In genomic region chr1:82554443-82554850, GRCm38 (mm10) we compare ENCODE assay signal across 8 mouse cellular contexts. TPM values are rescaled to one million over a fixed set of nuclear protein-coding genes. Genes with fewer than 3 reads are reported as not detected.
DNase-seq lines count a peak whose midpoint lies in the region; ATAC-seq and TF ChIP-seq lines count a peak whose summit lies in the region.

No protein-coding gene starts in this region.

- WGBS in bone marrow, adult 2 months: 44% methylated on average over 6 of the region's 6 CpGs
- 40% methylated on average over 6 of the region's 6 CpGs for WGBS in forebrain, postnatal 0 days
- 27% methylated on average over 6 of the region's 6 CpGs for WGBS in kidney, embryonic 15.5 days
- WGBS in midbrain, embryonic 11.5 days: 44% methylated on average over 6 of the region's 6 CpGs

- no peak overlapping the region for H3K9ac ChIP-seq in forebrain, postnatal 0 days
- H3K9ac ChIP-seq in kidney, embryonic 15.5 days: no peak overlapping the region
- H3K9ac ChIP-seq in midbrain, embryonic 11.5 days (ENCODE audit: low read length): no peak overlapping the region

- peak; percentile 22 for DNase-seq in left cerebral cortex, postnatal 4 days
- no peak for DNase-seq in left cerebral cortex, adult 11 months (ENCODE audit: low spot score)
- DNase-seq in forebrain, postnatal 0 days: peak; percentile 75
- DNase-seq in midbrain, embryonic 11.5 days (ENCODE audit: low spot score, missing footprints): peak; percentile 89
- DNase-seq in left cerebral cortex, postnatal 36 days (ENCODE audit: low spot score in 2 of 2): no peak

- H3K9me3 ChIP-seq in forebrain, postnatal 0 days (ENCODE audit: low read length): no peaks in the 10 kb centered on the region
- no peaks in the 10 kb centered on the region for H3K9me3 ChIP-seq in kidney, embryonic 15.5 days (replicated peaks)
- no peaks in the 10 kb centered on the region for H3K9me3 ChIP-seq in midbrain, embryonic 11.5 days (ENCODE audit: control insufficient read depth, low read length)

- intact Hi-C loops in left cerebral cortex, postnatal 4 days (cut with DNase I): no loop called here
- intact Hi-C loops in left cerebral cortex, postnatal 36 days (cut with DNase I): loop anchor here (5.0 to 10.0 kb wide), 3 partner anchors 88 to 430 kb away; no protein-coding TSS in a partner anchor

- no peak overlapping the region for H3K4me3 ChIP-seq in bone marrow, adult 2 months (replicated peaks; ENCODE audit: control insufficient read depth, low read depth, low read length)
- H3K4me3 ChIP-seq in forebrain, postnatal 0 days (ENCODE audit: low read depth, low read length): no peak overlapping the region
- no peak overlapping the region for H3K4me3 ChIP-seq in kidney, embryonic 15.5 days (replicated peaks)
- H3K4me3 ChIP-seq in midbrain, embryonic 11.5 days (ENCODE audit: low read depth, low read length): no peak overlapping the region

- no peak for TF ChIP-seq POLR2A in bone marrow, adult 2 months (IDR thresholded peaks at IDR 0.05; ENCODE audit: borderline replicate concordance, control insufficient read depth, low read depth, low read length)

- TF ChIP-seq CTCF in bone marrow, adult 2 months (IDR thresholded peaks at IDR 0.05; ENCODE audit: control insufficient read depth, insufficient read depth, low read length): peak; percentile 50
- peak; percentile 72 for TF ChIP-seq CTCF in forebrain, postnatal 0 days (IDR thresholded peaks at IDR 0.05; ENCODE audit: low read depth)

- ATAC-seq in forebrain, postnatal 0 days: peak; percentile 88
- ATAC-seq in kidney, embryonic 15.5 days (replicated peaks; ENCODE audit: low FRiP score): peak; percentile 91
- peak; percentile 84 for ATAC-seq in midbrain, embryonic 11.5 days (ENCODE audit: low FRiP score)
- no peak for ATAC-seq in erythroid progenitor cell, adult 5-6 weeks (replicated peaks; ENCODE audit: low FRiP score, poor library complexity, severe bottlenecking)

- H3K27me3 ChIP-seq in forebrain, postnatal 0 days (ENCODE audit: insufficient read depth, low read length): no peaks in the 10 kb centered on the region
- no peaks in the 10 kb centered on the region for H3K27me3 ChIP-seq in kidney, embryonic 15.5 days
- no peaks in the 10 kb centered on the region for H3K27me3 ChIP-seq in midbrain, embryonic 11.5 days (ENCODE audit: control insufficient read depth, insufficient read depth, low read length)

- H3K4me2 ChIP-seq in forebrain, postnatal 0 days (ENCODE audit: low read depth): no peak overlapping the region
- H3K4me2 ChIP-seq in kidney, embryonic 15.5 days: peak overlapping the region; percentile 33
- H3K4me2 ChIP-seq in midbrain, embryonic 11.5 days: no peak overlapping the region

- no peaks in the 10 kb centered on the region for H3K36me3 ChIP-seq in forebrain, postnatal 0 days (ENCODE audit: insufficient read depth)
- H3K36me3 ChIP-seq in kidney, embryonic 15.5 days: no peaks in the 10 kb centered on the region
- no peaks in the 10 kb centered on the region for H3K36me3 ChIP-seq in midbrain, embryonic 11.5 days (ENCODE audit: control insufficient read depth, insufficient read depth, low read length)

- no peaks in the 10 kb centered on the region for H3K4me1 ChIP-seq in bone marrow, adult 2 months (ENCODE audit: control insufficient read depth, insufficient read depth, low read length)
- H3K4me1 ChIP-seq in forebrain, postnatal 0 days (ENCODE audit: insufficient read depth): no peaks in the 10 kb centered on the region
- H3K4me1 ChIP-seq in kidney, embryonic 15.5 days: peaks cover 5% of the 10 kb centered on the region
- H3K4me1 ChIP-seq in midbrain, embryonic 11.5 days (ENCODE audit: control insufficient read depth, insufficient read depth, low read length): no peaks in the 10 kb centered on the region

- no peak overlapping the region for H3K27ac ChIP-seq in bone marrow, adult 2 months (ENCODE audit: control insufficient read depth, insufficient read depth, low read depth, low read length, poor library complexity)
- H3K27ac ChIP-seq in forebrain, postnatal 0 days (ENCODE audit: low read depth, low read length): no peak overlapping the region
- peak overlapping the region; percentile 19 for H3K27ac ChIP-seq in kidney, embryonic 15.5 days
- H3K27ac ChIP-seq in midbrain, embryonic 11.5 days (ENCODE audit: low read depth, low read length): no peak overlapping the region

RNA-seq across cellular contexts. Expression of gene Col4a4, which starts 32.2 kb away (rescaled TPM):
- 1 to 10 TPM; 1.7 TPM for total RNA-seq in left cerebral cortex, postnatal 4 days (2021)
- polyA plus RNA-seq in bone marrow, adult 2 months (2011; ENCODE audit: insufficient read depth, insufficient read length, low replicate concordance, missing spikeins): 0.15 and 0.20 TPM in 2 replicates
- total RNA-seq in forebrain, postnatal 0 days (2014; rRNA removed): 0.29 and 0.38 TPM in 2 replicates
- polyA plus RNA-seq in forebrain, postnatal 0 days (2015; fragmentation: Nextera tagmentation; extraction: Ambion mirVana): 0.14 and 0.22 TPM in 2 replicates
- 3.4 and 3.8 TPM in 2 replicates for polyA plus RNA-seq in kidney, embryonic 15.5 days (2015; fragmentation: Nextera tagmentation; extraction: Ambion mirVana)
- polyA plus RNA-seq in midbrain, embryonic 11.5 days (2014; fragmentation: Nextera tagmentation; extraction: Ambion mirVana): 0.04 and 0.07 TPM in 2 replicates
- not detected in 2 replicates for total RNA-seq in erythroid progenitor cell, adult 5-6 weeks (2015; ENCODE audit: low replicate concordance)
- not detected in 2 replicates for total RNA-seq in erythroid progenitor cell, adult 5-6 weeks (2017; ENCODE audit: low replicate concordance)
- 1 to 10 TPM; 1.2 to 2.4 TPM for total RNA-seq in left cerebral cortex, postnatal 36 days (2021)

RNA-seq across cellular contexts. Expression of gene Col4a3, which starts 32.3 kb away (rescaled TPM):
- total RNA-seq in left cerebral cortex, postnatal 4 days (2021): 1 to 10 TPM in 1 of 2 experiments, under 1 TPM in 1; 0.32 to 1.1 TPM
- 1.1 and 2.5 TPM in 2 replicates for polyA plus RNA-seq in bone marrow, adult 2 months (2011; ENCODE audit: insufficient read depth, insufficient read length, low replicate concordance, missing spikeins)
- total RNA-seq in forebrain, postnatal 0 days (2014; rRNA removed): 0.57 and 0.69 TPM in 2 replicates
- polyA plus RNA-seq in forebrain, postnatal 0 days (2015; fragmentation: Nextera tagmentation; extraction: Ambion mirVana): 0.16 and 0.27 TPM in 2 replicates
- polyA plus RNA-seq in kidney, embryonic 15.5 days (2015; fragmentation: Nextera tagmentation; extraction: Ambion mirVana): 2.6 and 2.8 TPM in 2 replicates
- 0.10 and 0.11 TPM in 2 replicates for polyA plus RNA-seq in midbrain, embryonic 11.5 days (2014; fragmentation: Nextera tagmentation; extraction: Ambion mirVana)
- not detected in 2 replicates for total RNA-seq in erythroid progenitor cell, adult 5-6 weeks (2015; ENCODE audit: low replicate concordance)
- not detected in 2 replicates for total RNA-seq in erythroid progenitor cell, adult 5-6 weeks (2017; ENCODE audit: low replicate concordance)
- 1 to 10 TPM in 1 of 2 experiments, under 1 TPM in 1; 0.69 to 1.1 TPM for total RNA-seq in left cerebral cortex, postnatal 36 days (2021)

Comparison
In these comparisons a context has a peak if more than half of its experiments do, and no peak if none do; other contexts are left out.
1. DNase-seq: peak in left cerebral cortex, postnatal 4 days (single experiment), forebrain, postnatal 0 days (single experiment) and midbrain, embryonic 11.5 days (single experiment); none in left cerebral cortex, adult 11 months (single experiment) and left cerebral cortex, postnatal 36 days (0 of 2).